Mouse (Mus musculus) heart, postnatal 25 days (tissue): ENCODE data around the gene Rras. TPM values are rescaled to one million over a fixed set of nuclear protein-coding genes. Genes with fewer than 3 reads are reported as not detected.

Experiments used
- DNase-seq: peaks from one replicate; pipeline ENCODE4 v3.0.0; 2022; ENCODE audit warnings: low spot score
- intact Hi-C: fragments of 180-260 bp; cut with DNase I; formaldehyde crosslinking; loops from one replicate; pipeline ENCODE4 v1.15.1; 2025
- total RNA-seq, 2 experiments: library from RNA; stranded (reverse); gene quantifications; 2 replicates each; pipeline ENCODE4 v1.2.3; 2021

Gene Rras
- total RNA-seq, 2 experiments from 2014 or later: 48.9 to 56.6 TPM

GRCm38 (mm10) chr7:45048001-45048890, 30.5 kb downstream of the Rras start:
- DNase-seq: no peak
- intact Hi-C loops: no loop called here

GRCm38 (mm10) chr7:45048923-45049657, 31.3 kb downstream of the Rras start:
- intact Hi-C loops: no loop called here
- DNase-seq: no peak

- peak; percentile 70 for DNase-seq
- intact Hi-C loops: no loop called here
Measured at GRCm38 (mm10) chr7:45050945-45051600, 33.3 kb downstream of the Rras start.

GRCm38 (mm10) chr7:45051601-45051974, 33.8 kb downstream of the Rras start:
- intact Hi-C loops: no loop called here
- no peak for DNase-seq

GRCm38 (mm10) chr7:45052181-45052861, 34.6 kb downstream of the Rras start:
- intact Hi-C loops: loop anchor here (2.0 kb wide), 1 partner anchor 32 kb away; no protein-coding TSS in a partner anchor
- no peak for DNase-seq

GRCm38 (mm10) chr7:45052862-45053116, 35.0 kb downstream of the Rras start, which contains the start of gene Prr12:
Gene Prr12 (minus strand): TSS chr7:45052881.
- DNase-seq: no peak

GRCm38 (mm10) chr7:45053117-45053930, 35.6 kb downstream of the Rras start:
- intact Hi-C loops: loop anchor here (2.0 kb wide), 1 partner anchor 33 kb away; no protein-coding TSS in a partner anchor
- peak; percentile 74 for DNase-seq

More at GRCm38 (mm10) chr7:45052862-45053116, 35.0 kb downstream of the Rras start, which contains the start of gene Prr12:
- intact Hi-C loops: loop anchor here (2.0 kb wide), 1 partner anchor 32 kb away; no protein-coding TSS in a partner anchor

- intact Hi-C loops: loop anchor here (2.0 kb wide), 1 partner anchor 33 kb away; no protein-coding TSS in a partner anchor
- peak; percentile 93 for DNase-seq
Measured at GRCm38 (mm10) chr7:45053931-45054510, 36.3 kb downstream of the Rras start.

GRCm38 (mm10) chr7:45056329-45056971, 38.7 kb downstream of the Rras start:
- intact Hi-C loops: no loop called here
- no peak for DNase-seq

- no peak for DNase-seq
- intact Hi-C loops: no loop called here
Measured at GRCm38 (mm10) chr7:45056972-45057348, 39.2 kb downstream of the Rras start.

- intact Hi-C loops: no loop called here
- DNase-seq: no peak
Measured at GRCm38 (mm10) chr7:45058607-45059571, 41.1 kb downstream of the Rras start.

GRCm38 (mm10) chr7:45060632-45061122, 42.9 kb downstream of the Rras start:
- intact Hi-C loops: no loop called here
- no peak for DNase-seq

GRCm38 (mm10) chr7:45061532-45062075, 43.8 kb downstream of the Rras start:
- intact Hi-C loops: no loop called here
- no peak for DNase-seq

GRCm38 (mm10) chr7:45062239-45062835, 44.6 kb downstream of the Rras start, which contains the start of the genes Nosip and Prrg2:
Gene Nosip (plus strand): TSS chr7:45062429.
Gene Prrg2 (minus strand): TSS chr7:45062677.
- DNase-seq: peak; percentile 87
- intact Hi-C loops: no loop called here

- intact Hi-C loops: no loop called here
- DNase-seq: no peak
Measured at GRCm38 (mm10) chr7:45067190-45067999, 49.6 kb downstream of the Rras start.
